Mouse (Mus musculus) myocyte (in vitro differentiated cells): ENCODE results near the gene Tfap4.

Experiments used
- CEBPB ChIP-seq: IDR thresholded peaks from 2 replicates; pipeline ENCODE4 v1.6.1; 2011; ENCODE audit warnings: mild to moderate bottlenecking, moderate library complexity; ENCODE audit not compliant: poor library complexity, insufficient read depth, severe bottlenecking
- MAX ChIP-seq: IDR thresholded peaks from one replicate; pipeline ENCODE4 v1.6.1; 2011; ENCODE audit warnings: low read depth, mild to moderate bottlenecking, control low read depth
- MYOD1 ChIP-seq, 3 experiments: IDR thresholded peaks; one replicate each; pipeline ENCODE4 v1.6.1; 2011; ENCODE audit warnings: control low read depth in 2 of 3, low read depth in 2 of 3, mild to moderate bottlenecking in 2 of 3, moderate library complexity in 1 of 3; ENCODE audit not compliant: insufficient read length in 2 of 3, control insufficient read depth in 1 of 3
- POLR2A ChIP-seq: IDR thresholded peaks from one replicate; pipeline ENCODE4 v1.6.1; 2011; ENCODE audit warnings: low read depth, mild to moderate bottlenecking, control low read depth, moderate library complexity; ENCODE audit not compliant: insufficient read length

GRCm38 (mm10) chr16:4590236-4590635, 30.6 kb upstream of the Tfap4 start:
- TF ChIP-seq POLR2A (no peak), CEBPB (no peak), MAX (no peak), MYOD1 (IDR thresholded peaks at IDR 0.05; ENCODE audit: control insufficient read depth in 1 of 3, insufficient read length in 2 of 3, low read depth in 2 of 3) (no peak)
